Mouse (Mus musculus) intestine, embryonic 16.5 days (tissue): ENCODE data around the gene Fam173b. TPM values are rescaled to one million over a fixed set of nuclear protein-coding genes. Genes with fewer than 3 reads are reported as not detected.
"Not testable (repeated sequence)": the region's sequence is repeated elsewhere in the genome, so short reads cannot be mapped to it uniquely, and the experiment has no call there.

ENCODE experiments used
- ATAC-seq: fragments of 200-750 bp; cut with Nextera tagmentation; 2 replicates; pipeline ENCODE4 v1.8.0; 2017; ENCODE audit warnings: moderate TSS enrichment, moderate library complexity
- H3K27ac ChIP-seq: fragments of 300-500 bp; sonication (generic); 2 replicates; pipeline ENCODE4 v1.5.1; 2014; ENCODE audit warnings: mild to moderate bottlenecking, low read length
- H3K27me3 ChIP-seq: fragments of 300-500 bp; sonication (generic); replicated peaks from 2 replicates; pipeline ENCODE4 v1.6.1; 2014; ENCODE audit warnings: low read length, control low read depth, mixed read lengths; ENCODE audit not compliant: control insufficient read depth, insufficient read depth
- H3K36me3 ChIP-seq: fragments of 300-500 bp; sonication (generic); 2 replicates; pipeline ENCODE4 v1.6.1; 2014; ENCODE audit warnings: low read length, control low read depth; ENCODE audit not compliant: control insufficient read depth, insufficient read depth
- H3K4me1 ChIP-seq: fragments of 300-500 bp; sonication (generic); 2 replicates; pipeline ENCODE4 v1.6.1; 2014; ENCODE audit warnings: low read length, control low read depth, mixed read lengths; ENCODE audit not compliant: control insufficient read depth, insufficient read depth
- H3K4me2 ChIP-seq: fragments of 300-500 bp; sonication (generic); 2 replicates; pipeline ENCODE4 v1.6.1; 2014; ENCODE audit warnings: low read depth, low read length, control low read depth
- H3K4me3 ChIP-seq: fragments of 300-500 bp; sonication (generic); 2 replicates; pipeline ENCODE4 v1.5.1; 2014; ENCODE audit warnings: mild to moderate bottlenecking, low read length
- H3K9ac ChIP-seq: fragments of 300-500 bp; sonication (generic); 2 replicates; pipeline ENCODE4 v1.6.1; 2014; ENCODE audit warnings: low read depth, low read length
- H3K9me3 ChIP-seq: fragments of 300-500 bp; sonication (generic); 2 replicates; pipeline ENCODE4 v1.6.1; 2016; ENCODE audit warnings: low read length, control low read depth; ENCODE audit not compliant: control insufficient read depth
- WGBS: fragments of 180-500 bp; shearing (Covaris S2); extraction: QIAGEN DNeasy Blood & Tissue Kit; methylation state at CpG from one replicate; pipeline ENCODE4 v1.1.7; 2014; 5-methylcytosine and 5-hydroxymethylcytosine counted together
- polyA plus RNA-seq: library from polyadenylated mRNA; unstranded; fragments of >200 nt; fragmentation: Nextera tagmentation; extraction: Ambion mirVana; gene quantifications from 2 replicates; pipeline ENCODE4 v1.2.1, GENCODE M21; 2015

The Fam173b gene
- polyA plus RNA-seq, 1 experiment from 2014 or later, result 15.7 TPM

- Histone ChIP-seq H3K9ac (no peak overlapping the region), H3K4me1 (peaks cover 18% of the 10 kb centered on the region), H3K27ac (no peak overlapping the region), H3K27me3 (no peaks in the 10 kb centered on the region), H3K36me3 (no peaks in the 10 kb centered on the region), H3K9me3 (no peaks in the 10 kb centered on the region), H3K4me3 (no peak overlapping the region), H3K4me2 (no peak overlapping the region)
- WGBS, result 73% methylated on average over 7 of the region's 7 CpGs
- ATAC-seq, result no peak
Measured at GRCm38 (mm10) chr15:31567431-31567830, 34.2 kb upstream of the Fam173b start.

- Histone ChIP-seq H3K4me3 (peak overlapping the region; percentile 34), H3K27ac (peak overlapping the region; percentile 91), H3K9ac (peak overlapping the region; percentile 60), H3K4me1 (peaks cover 18% of the 10 kb centered on the region), H3K4me2 (peak overlapping the region; percentile 51), H3K27me3 (no peaks in the 10 kb centered on the region), H3K36me3 (no peaks in the 10 kb centered on the region), H3K9me3 (no peaks in the 10 kb centered on the region)
- WGBS, result 16% methylated on average over 12 of the region's 12 CpGs
- peak; percentile 62 for ATAC-seq
Measured at GRCm38 (mm10) chr15:31568581-31568996, 33.1 kb upstream of the Fam173b start.

- Histone ChIP-seq H3K9ac (peak overlapping the region; percentile 15; the same call in 1 of the 2 replicates), H3K27me3 (no peaks in the 10 kb centered on the region), H3K4me1 (peaks cover 18% of the 10 kb centered on the region), H3K9me3 (no peaks in the 10 kb centered on the region), H3K27ac (peak overlapping the region; percentile 91), H3K4me2 (peak overlapping the region; percentile 51), H3K4me3 (peak overlapping the region; percentile 7), H3K36me3 (no peaks in the 10 kb centered on the region)
- peak; percentile 88 for ATAC-seq
- 45% methylated on average over 9 of the region's 9 CpGs for WGBS
Measured at GRCm38 (mm10) chr15:31569325-31570022, 32.2 kb upstream of the Fam173b start.

- WGBS, result 92% methylated on average over 8 of the region's 8 CpGs
- Histone ChIP-seq H3K27ac (peak overlapping the region; percentile 91), H3K4me2 (no peak overlapping the region), H3K4me3 (no peak overlapping the region), H3K9me3 (no peaks in the 10 kb centered on the region), H3K36me3 (no peaks in the 10 kb centered on the region), H3K4me1 (peaks cover 16% of the 10 kb centered on the region), H3K9ac (no peak overlapping the region), H3K27me3 (no peaks in the 10 kb centered on the region)
- ATAC-seq, result no peak
Measured at GRCm38 (mm10) chr15:31570959-31571358, 30.7 kb upstream of the Fam173b start.

GRCm38 (mm10) chr15:31571906-31572722, 29.5 kb upstream of the Fam173b start:
- Histone ChIP-seq H3K36me3 (no peaks in the 10 kb centered on the region), H3K27me3 (no peaks in the 10 kb centered on the region), H3K4me3 (no peak overlapping the region), H3K4me1 (peaks cover 16% of the 10 kb centered on the region), H3K4me2 (no peak overlapping the region), H3K27ac (no peak overlapping the region), H3K9me3 (no peaks in the 10 kb centered on the region), H3K9ac (no peak overlapping the region)
- WGBS, result 87% methylated on average over 16 of the region's 16 CpGs
- ATAC-seq, result no peak

- no peak overlapping the region for H3K27ac ChIP-seq
- H3K9me3 ChIP-seq, result no peaks in the 10 kb centered on the region
- H3K4me1 ChIP-seq, result peaks cover 13% of the 10 kb centered on the region
- H3K4me2 ChIP-seq, result no peak overlapping the region
- 81% methylated on average over 4 of the region's 4 CpGs for WGBS
- no peaks in the 10 kb centered on the region for H3K36me3 ChIP-seq
- H3K9ac ChIP-seq, result no peak overlapping the region
- no peak overlapping the region for H3K4me3 ChIP-seq
- no peak for ATAC-seq
- H3K27me3 ChIP-seq, result no peaks in the 10 kb centered on the region
Measured at GRCm38 (mm10) chr15:31573287-31573686, 28.4 kb upstream of the Fam173b start.

- H3K27me3 ChIP-seq, result no peaks in the 10 kb centered on the region
- no peak overlapping the region for H3K27ac ChIP-seq
- no peak for ATAC-seq
- no peak overlapping the region for H3K4me2 ChIP-seq
- H3K9me3 ChIP-seq, result no peaks in the 10 kb centered on the region
- H3K36me3 ChIP-seq, result no peaks in the 10 kb centered on the region
- peaks cover 10% of the 10 kb centered on the region for H3K4me1 ChIP-seq
- H3K9ac ChIP-seq, result no peak overlapping the region
- no peak overlapping the region for H3K4me3 ChIP-seq
Measured at GRCm38 (mm10) chr15:31573692-31574091, 28.0 kb upstream of the Fam173b start.

- H3K27me3 ChIP-seq, result no peaks in the 10 kb centered on the region
- no peak overlapping the region for H3K4me2 ChIP-seq
- no peaks in the 10 kb centered on the region for H3K36me3 ChIP-seq
- no peak for ATAC-seq
- no peak overlapping the region for H3K9ac ChIP-seq
- H3K4me1 ChIP-seq, result peaks cover 3% of the 10 kb centered on the region; the same call in 1 of the 2 replicates
- WGBS, result 74% methylated on average over 5 of the region's 5 CpGs
- no peaks in the 10 kb centered on the region for H3K9me3 ChIP-seq
- no peak overlapping the region for H3K27ac ChIP-seq
- no peak overlapping the region for H3K4me3 ChIP-seq
Measured at GRCm38 (mm10) chr15:31576076-31576475, 25.6 kb upstream of the Fam173b start.

GRCm38 (mm10) chr15:31581086-31581485, 20.6 kb upstream of the Fam173b start:
- 86% methylated on average over 2 of the region's 2 CpGs for WGBS
- not testable (repeated sequence) for ATAC-seq, H3K27ac ChIP-seq, H3K9ac ChIP-seq, H3K4me3 ChIP-seq, H3K27me3 ChIP-seq, H3K9me3 ChIP-seq, H3K4me2 ChIP-seq, H3K36me3 ChIP-seq, H3K4me1 ChIP-seq
